Mouse (Mus musculus): Measurements from ENCODE around the gene Gadd45b.

The Gadd45b gene

GRCm38 (mm10) chr10:80911354-80911753 is 18.5 kb upstream of the Gadd45b start:
- no peak for DNase-seq

- no peak for DNase-seq
Observed at GRCm38 (mm10) chr10:80911891-80912290, 18.0 kb upstream of the Gadd45b start.

DNA sequence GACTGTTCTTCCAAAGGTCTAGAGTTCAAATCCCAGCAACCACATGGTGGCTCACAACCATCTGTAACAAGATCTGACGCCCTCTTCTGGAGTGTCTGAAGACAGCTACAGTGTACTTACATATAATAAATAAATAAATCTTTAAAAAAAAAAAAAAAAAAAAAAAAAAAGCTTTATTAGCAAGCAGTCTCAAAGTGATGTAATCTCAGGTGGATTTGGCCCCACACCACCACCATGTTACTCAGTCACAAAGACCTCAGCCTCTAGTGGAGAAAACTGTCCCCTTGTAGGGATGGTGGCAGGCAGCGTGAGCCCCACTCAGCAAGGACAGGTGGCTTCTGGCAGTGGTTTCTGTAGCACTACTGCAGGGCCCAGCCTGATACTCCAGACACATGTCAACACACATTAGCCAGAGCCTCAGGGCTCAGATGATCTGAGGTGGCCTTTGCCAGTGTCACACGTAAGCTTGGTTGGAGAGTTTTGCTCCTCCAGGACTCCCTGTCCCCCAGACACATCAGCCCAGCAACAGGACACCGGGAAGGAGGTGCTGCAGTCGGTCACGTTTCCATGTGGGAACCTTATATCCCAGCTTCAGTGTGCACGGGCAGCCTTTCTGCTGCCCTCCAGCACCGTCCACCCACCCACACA is 16.4 kb upstream of the Gadd45b start:
- DNase-seq = no peak

- no peak for DNase-seq
Observed at GRCm38 (mm10) chr10:80914253-80914656, 15.6 kb upstream of the Gadd45b start.

GRCm38 (mm10) chr10:80915260-80915659 is 14.6 kb upstream of the Gadd45b start:
- DNase-seq = no peak

- DNase-seq = no peak
Observed at GRCm38 (mm10) chr10:80915736-80916135, 14.1 kb upstream of the Gadd45b start.

DNA sequence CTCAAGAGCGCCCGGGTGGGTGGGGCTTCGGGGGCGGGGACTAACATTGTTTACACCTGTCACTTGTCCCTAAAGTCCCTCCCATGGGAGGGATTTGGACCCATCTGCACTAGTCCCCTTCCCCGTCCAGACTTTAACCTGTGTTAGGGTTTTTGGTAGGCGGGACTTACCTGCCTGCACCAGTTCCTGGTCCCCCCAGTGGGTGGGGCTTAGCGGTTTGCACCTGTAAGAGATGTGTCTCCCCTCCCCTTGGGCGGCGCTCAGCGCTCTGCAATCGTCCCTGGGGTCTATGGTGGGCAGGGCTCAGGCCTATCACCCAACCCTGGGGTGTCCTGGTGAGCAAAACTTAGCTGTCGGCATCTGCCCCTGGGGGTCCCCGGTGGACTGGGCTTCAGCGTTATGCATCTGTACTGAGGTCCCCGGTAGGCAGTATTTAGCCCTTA is 12.5 kb upstream of the Gadd45b start:
- peak; percentile 38 to 43 for DNase-seq

DNA sequence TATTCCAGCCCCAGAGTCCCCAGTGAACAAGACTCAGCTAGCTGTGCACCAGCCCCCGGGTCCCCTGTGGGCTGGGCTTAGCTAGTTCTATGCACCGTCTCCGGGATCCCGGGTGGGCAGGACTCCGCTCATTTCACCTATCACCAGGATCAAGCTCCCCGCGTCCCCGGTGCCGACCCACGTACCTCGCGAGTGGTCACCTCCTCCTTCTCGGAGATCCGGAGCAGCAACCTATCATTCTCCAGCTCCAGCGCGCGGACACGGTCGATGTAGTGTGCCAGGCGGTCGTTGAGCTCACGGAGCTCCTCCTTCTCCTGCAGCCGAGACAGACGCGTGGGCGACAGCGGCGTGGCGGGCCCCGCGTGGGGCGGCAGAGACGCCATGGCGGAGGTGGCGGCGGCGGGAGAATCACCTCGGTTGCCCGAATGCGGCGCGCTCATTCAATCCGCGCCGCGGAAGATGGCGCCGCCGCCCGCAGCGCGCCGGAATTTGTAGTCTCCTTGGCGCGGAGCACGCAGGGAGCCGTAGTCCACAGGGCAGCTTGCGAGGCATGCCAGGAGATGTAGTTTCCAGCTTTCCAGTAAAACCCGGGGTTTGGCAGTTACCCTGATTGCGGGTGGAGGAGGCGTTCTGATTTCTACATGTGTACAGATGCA is 12.0 kb upstream of the Gadd45b start, which contains the start of gene Lmnb2:
TSS of gene Lmnb2 (minus strand) at position 467 of the 656 bp plus-strand sequence.
- peak; percentile 57 to 63 for DNase-seq

DNA sequence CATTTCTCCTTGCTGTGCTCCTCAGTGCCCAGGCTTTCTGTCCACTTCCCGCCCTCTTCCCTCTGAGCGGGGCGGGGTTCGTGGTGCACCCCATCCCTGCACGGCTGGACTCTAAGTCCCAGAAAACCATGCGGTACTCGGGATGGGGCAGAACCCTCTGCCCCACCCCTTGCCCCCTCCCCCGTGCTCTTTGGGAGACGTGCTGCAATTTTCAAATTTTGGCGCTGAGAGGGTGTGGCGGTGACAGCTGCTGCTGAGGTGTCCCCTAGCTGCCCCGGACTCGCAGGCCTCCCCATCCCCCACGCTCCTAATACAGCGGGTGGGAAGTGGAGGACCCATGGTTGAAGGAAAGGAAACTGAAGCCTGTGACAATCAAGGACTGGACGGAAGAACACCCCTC is 8.0 kb upstream of the Gadd45b start:
- no peak for DNase-seq

- no peak for DNase-seq
Observed at GRCm38 (mm10) chr10:80925472-80925871, 4.4 kb upstream of the Gadd45b start.

- DNase-seq = peak; percentile 88 to 90
Observed at GRCm38 (mm10) chr10:80928586-80929298, 1.1 kb upstream of the Gadd45b start.

DNA sequence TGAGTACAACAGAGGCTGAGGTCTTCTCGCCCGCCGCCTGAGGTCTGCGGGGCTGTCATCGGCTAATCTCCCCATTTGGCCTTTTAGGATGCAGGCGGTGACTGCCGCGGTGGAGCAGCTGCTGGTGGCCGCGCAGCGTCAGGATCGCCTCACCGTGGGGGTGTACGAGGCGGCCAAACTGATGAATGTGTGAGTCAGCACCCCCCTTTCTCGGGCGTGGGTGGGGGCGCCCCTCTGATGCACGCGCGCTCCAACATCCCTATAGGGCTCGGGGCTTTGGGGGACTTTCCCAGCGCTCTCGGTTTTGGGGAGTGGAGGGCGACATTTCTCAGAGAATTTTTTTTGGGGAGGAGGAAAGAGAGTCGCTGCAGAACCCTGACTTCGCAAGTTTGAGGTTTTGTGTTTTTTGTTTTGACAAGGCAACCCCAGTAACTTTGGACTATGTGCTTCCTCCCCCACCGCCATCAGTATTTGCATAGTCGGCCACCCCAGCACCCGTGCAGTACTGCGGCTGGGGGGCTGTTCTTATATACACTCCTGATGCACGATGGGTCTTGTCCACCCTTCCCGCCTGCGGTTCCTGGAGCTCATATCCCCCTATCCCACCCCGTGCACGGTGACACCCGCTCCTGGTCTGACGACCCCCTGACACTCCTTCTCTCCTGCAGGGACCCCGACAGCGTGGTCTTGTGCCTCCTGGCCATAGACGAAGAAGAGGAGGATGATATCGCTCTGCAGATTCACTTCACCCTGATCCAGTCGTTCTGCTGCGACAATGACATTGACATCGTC is 684 bp downstream of the Gadd45b start:
- peak; percentile 73 for DNase-seq

DNA sequence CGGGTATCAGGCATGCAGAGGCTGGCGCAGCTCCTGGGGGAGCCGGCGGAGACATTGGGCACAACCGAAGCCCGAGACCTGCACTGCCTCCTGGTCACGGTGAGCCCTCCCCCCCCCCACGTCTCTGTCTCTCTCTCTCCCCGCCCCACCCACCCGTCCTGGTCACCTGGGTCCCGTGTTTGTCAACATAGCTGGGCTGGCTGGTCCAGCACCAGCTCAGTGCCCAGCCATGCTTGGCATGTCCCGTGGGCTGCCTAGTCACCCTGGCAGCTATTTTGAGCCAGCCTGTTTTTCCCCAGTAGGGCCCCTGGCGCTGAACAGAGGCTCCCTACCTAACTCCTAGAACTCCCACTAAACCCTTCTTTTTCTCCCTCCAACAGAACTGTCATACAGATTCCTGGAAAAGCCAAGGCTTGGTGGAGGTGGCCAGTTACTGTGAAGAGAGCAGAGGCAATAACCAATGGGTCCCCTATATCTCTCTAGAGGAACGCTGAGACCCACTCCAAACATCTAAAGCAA is 1.3 kb downstream of the Gadd45b start:
- peak; percentile 55 to 57 for DNase-seq

DNA sequence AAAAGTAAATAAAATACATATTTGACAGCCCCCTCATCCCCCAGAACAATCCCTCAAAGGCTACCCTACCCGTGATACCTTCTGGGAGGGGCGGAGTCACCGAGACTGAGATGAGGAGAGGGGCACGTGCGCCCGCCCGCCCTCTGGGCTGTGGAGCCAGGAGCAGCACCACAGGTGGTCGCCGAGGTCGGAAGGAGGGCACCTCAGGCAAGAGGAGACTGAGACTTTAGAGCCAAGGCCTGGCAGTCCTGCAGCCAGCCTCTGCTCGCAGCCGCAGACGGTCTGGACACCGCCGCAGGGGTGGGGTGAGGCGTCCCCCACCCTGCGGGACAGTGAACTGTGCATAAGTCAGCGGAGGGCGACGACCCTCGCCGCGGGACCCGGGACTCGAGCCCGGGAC is 1.8 kb downstream of the Gadd45b start:
- peak; percentile 27 to 31 for DNase-seq

- peak; percentile 43 to 48 for DNase-seq
Observed at GRCm38 (mm10) chr10:80932206-80932605, 2.3 kb downstream of the Gadd45b start.

GRCm38 (mm10) chr10:80932700-80933420 is 3.0 kb downstream of the Gadd45b start:
- peak; percentile 27 to 38 for DNase-seq

GRCm38 (mm10) chr10:80933421-80933979 is 3.6 kb downstream of the Gadd45b start:
- peak; percentile 54 to 56 for DNase-seq

- no peak for DNase-seq
Observed at GRCm38 (mm10) chr10:80934136-80934985, 4.5 kb downstream of the Gadd45b start.

- peak; percentile 66 to 75 for DNase-seq
Observed at GRCm38 (mm10) chr10:80935241-80935640, 5.4 kb downstream of the Gadd45b start.

DNA sequence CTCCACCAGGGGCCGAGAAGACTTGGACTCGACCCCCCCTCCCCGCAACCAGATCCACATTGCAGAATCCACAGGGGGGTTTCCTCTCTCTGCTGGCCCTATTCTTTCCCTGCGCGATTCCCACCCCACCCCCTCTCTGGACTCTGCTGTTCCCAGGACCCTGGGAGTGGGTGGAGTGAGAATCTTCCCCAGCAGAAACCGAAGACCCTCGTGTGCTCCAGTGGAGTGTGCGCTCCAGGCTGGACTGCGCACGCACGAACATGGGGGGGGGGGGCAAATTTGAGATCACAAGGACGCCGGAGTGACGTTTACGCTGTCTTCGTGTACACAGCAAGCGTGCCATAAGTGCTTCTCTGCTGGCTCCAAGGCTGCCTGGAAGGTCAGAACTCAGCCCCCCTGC is 5.8 kb downstream of the Gadd45b start:
- no peak for DNase-seq
